8 mouse cellular contexts compared by ENCODE assay signal in genomic region chr8:110846405-110847170, GRCm38 (mm10). TPM values are rescaled to one million over a fixed set of nuclear protein-coding genes. Genes with fewer than 3 reads are reported as not detected.
DNase-seq lines count a peak whose midpoint lies in the region; ATAC-seq and TF ChIP-seq lines count a peak whose summit lies in the region.

Gene Cog4, plus strand, starts transcription at chr8:110846600.
Gene Sf3b3, minus strand, starts transcription at chr8:110846787.

- ATAC-seq in forebrain, embryonic 13.5 days, result peak; percentile 94
- ATAC-seq in liver, postnatal 0 days, result peak; percentile 94
- ATAC-seq in neural tube, embryonic 14.5 days (ENCODE audit: low read depth), result peak; percentile 89

- peak within 1 kb of the TSS; percentile 86 for H3K4me2 ChIP-seq in forebrain, embryonic 13.5 days
- H3K4me2 ChIP-seq in liver, postnatal 0 days (ENCODE audit: low read depth, low read length), result peak within 1 kb of the TSS; percentile 88
- H3K4me2 ChIP-seq in neural tube, embryonic 14.5 days (ENCODE audit: low read depth, low read length), result peak within 1 kb of the TSS; percentile 76

- no peak for TF ChIP-seq CTCF in E14TG2a.4 (conservative IDR thresholded peaks at IDR 0.05; ENCODE audit: low read length)
- no peak for TF ChIP-seq CTCF in liver, postnatal 0 days (IDR thresholded peaks at IDR 0.05; ENCODE audit: low read depth)

- peaks cover 71% of the 10 kb centered on the region for H3K36me3 ChIP-seq in E14TG2a.4 (ENCODE audit: insufficient read depth, low read length)
- peaks cover 53% of the 10 kb centered on the region for H3K36me3 ChIP-seq in forebrain, embryonic 13.5 days (ENCODE audit: poor library complexity, severe bottlenecking)
- peaks cover 42% of the 10 kb centered on the region for H3K36me3 ChIP-seq in liver, postnatal 0 days (replicated peaks; ENCODE audit: insufficient read depth, low read length)
- peaks cover 49% of the 10 kb centered on the region for H3K36me3 ChIP-seq in neural tube, embryonic 14.5 days (ENCODE audit: control insufficient read depth, insufficient read depth, low read length)

- intact Hi-C loops in heart, postnatal 10 days (cut with DNase I), result no loop called here

- H3K4me1 ChIP-seq in E14TG2a.4 (replicated peaks; ENCODE audit: low read depth, low read length), result peaks cover 46% of the 10 kb centered on the region
- peaks cover 31% of the 10 kb centered on the region for H3K4me1 ChIP-seq in forebrain, embryonic 13.5 days
- H3K4me1 ChIP-seq in liver, postnatal 0 days (ENCODE audit: insufficient read depth), result peaks cover 14% of the 10 kb centered on the region
- H3K4me1 ChIP-seq in neural tube, embryonic 14.5 days (ENCODE audit: control insufficient read depth, insufficient read depth, low read length), result peaks cover 18% of the 10 kb centered on the region

- peak within 1 kb of the TSS; percentile 99 for H3K4me3 ChIP-seq in E14TG2a.4 (replicated peaks; ENCODE audit: low read length)
- peak within 1 kb of the TSS; percentile 92 for H3K4me3 ChIP-seq in forebrain, embryonic 13.5 days
- H3K4me3 ChIP-seq in liver, postnatal 0 days (ENCODE audit: low read depth, low read length), result peak within 1 kb of the TSS; percentile 84
- H3K4me3 ChIP-seq in neural tube, embryonic 14.5 days (ENCODE audit: low read depth, low read length), result peak within 1 kb of the TSS; percentile 93

- no peaks in the 10 kb centered on the region for H3K27me3 ChIP-seq in E14TG2a.4 (ENCODE audit: insufficient read depth, low read length)
- no peaks in the 10 kb centered on the region for H3K27me3 ChIP-seq in forebrain, embryonic 13.5 days
- no peaks in the 10 kb centered on the region for H3K27me3 ChIP-seq in liver, postnatal 0 days (ENCODE audit: insufficient read depth, low read length)
- no peaks in the 10 kb centered on the region for H3K27me3 ChIP-seq in neural tube, embryonic 14.5 days (ENCODE audit: control insufficient read depth, insufficient read depth, low read length)

- peak within 1 kb of the TSS; percentile 97 for H3K9ac ChIP-seq in forebrain, embryonic 13.5 days
- H3K9ac ChIP-seq in liver, postnatal 0 days (replicated peaks), result peak within 1 kb of the TSS; percentile 88
- peak within 1 kb of the TSS; percentile 94 for H3K9ac ChIP-seq in neural tube, embryonic 14.5 days (replicated peaks; ENCODE audit: low read depth, low read length)

- peak; percentile 87 for DNase-seq in c-Kit-positive CD71-positive TER-119-positive erythroid progenitor cells, embryonic 14.5 days (ENCODE audit: low spot score)
- peak; percentile 91 to 93 for DNase-seq in heart, postnatal 10 days
- peak; percentile 67 for DNase-seq in large intestine, adult 2 months (ENCODE audit: low read depth, low spot score)
- DNase-seq in liver, postnatal 0 days, result peak; percentile 90
- peak; percentile 88 for DNase-seq in testis, postnatal 10 days (ENCODE audit: low spot score)

- H3K9me3 ChIP-seq in E14TG2a.4 (ENCODE audit: low read length), result no peaks in the 10 kb centered on the region
- H3K9me3 ChIP-seq in forebrain, embryonic 13.5 days (replicated peaks), result no peaks in the 10 kb centered on the region
- H3K9me3 ChIP-seq in liver, postnatal 0 days (ENCODE audit: low read length), result no peaks in the 10 kb centered on the region
- no peaks in the 10 kb centered on the region for H3K9me3 ChIP-seq in neural tube, embryonic 14.5 days (ENCODE audit: control insufficient read depth, low read length)

- peak within 1 kb of the TSS; percentile 88 for H3K27ac ChIP-seq in forebrain, embryonic 13.5 days
- H3K27ac ChIP-seq in liver, postnatal 0 days (ENCODE audit: low read depth), result peak within 1 kb of the TSS; percentile 91
- H3K27ac ChIP-seq in neural tube, embryonic 14.5 days (ENCODE audit: low read depth, low read length), result peak within 1 kb of the TSS; percentile 88

- WGBS in forebrain, embryonic 13.5 days, result under 1% methylated on average over 53 of the region's 53 CpGs
- WGBS in large intestine, adult 2 months, result under 1% methylated on average over 53 of the region's 53 CpGs
- WGBS in liver, postnatal 0 days (ENCODE audit: insufficient replicate concordance), result under 1% methylated on average over 53 of the region's 53 CpGs
- under 1% methylated on average over 53 of the region's 53 CpGs for WGBS in neural tube, embryonic 14.5 days

- TF ChIP-seq EP300 in liver, postnatal 0 days (IDR thresholded peaks at IDR 0.05; ENCODE audit: low read depth), result peak; percentile 89

RNA-seq across cellular contexts. Expression of gene Cog4, which starts in this region (rescaled TPM):
- polyA plus RNA-seq in forebrain, embryonic 13.5 days (2015; fragmentation: Nextera tagmentation; extraction: Ambion mirVana), result 61.4 and 62.1 TPM in 2 replicates
- 10 to 100 TPM; 53.0 to 60.8 TPM for total RNA-seq in heart, postnatal 10 days (2021)
- 29.3 and 36.6 TPM in 2 replicates for polyA plus RNA-seq in large intestine, adult 2 months (2012; rRNA removed)
- 22.5 and 22.7 TPM in 2 replicates for polyA plus RNA-seq in liver, postnatal 0 days (2015; fragmentation: Nextera tagmentation; extraction: Ambion mirVana)
- polyA plus RNA-seq in neural tube, embryonic 14.5 days (2014; fragmentation: Nextera tagmentation; extraction: Ambion mirVana), result 64.6 and 78.1 TPM in 2 replicates

RNA-seq across cellular contexts. Expression of gene Sf3b3, which starts in this region (rescaled TPM):
- polyA plus RNA-seq in forebrain, embryonic 13.5 days (2015; fragmentation: Nextera tagmentation; extraction: Ambion mirVana), result 136 and 153 TPM in 2 replicates
- 10 to 100 TPM; 52.2 to 57.0 TPM for total RNA-seq in heart, postnatal 10 days (2021)
- polyA plus RNA-seq in large intestine, adult 2 months (2012; rRNA removed), result 34.0 and 37.2 TPM in 2 replicates
- 24.9 and 31.2 TPM in 2 replicates for polyA plus RNA-seq in liver, postnatal 0 days (2015; fragmentation: Nextera tagmentation; extraction: Ambion mirVana)
- polyA plus RNA-seq in neural tube, embryonic 14.5 days (2014; fragmentation: Nextera tagmentation; extraction: Ambion mirVana), result 87.3 and 109 TPM in 2 replicates

Comparison
In these comparisons a context has a peak if more than half of its experiments do, and no peak if none do; other contexts are left out.
1. Peak in every context shown above with its lines: DNase-seq, ATAC-seq, H3K4me3 ChIP-seq and H3K27ac ChIP-seq.